Mouse (Mus musculus) cerebellum, adult (tissue): ENCODE results near the gene Phf21a.

Experiments used
- ATAC-seq: cut with Nextera tagmentation; 2 replicates; pipeline ENCODE4 v1.9.2; 2017; ENCODE audit warnings: mild to moderate bottlenecking, moderate library complexity, mixed read lengths; ENCODE audit not compliant: insufficient number of reproducible peaks, low FRiP score, low TSS enrichment

The Phf21a gene

DNA sequence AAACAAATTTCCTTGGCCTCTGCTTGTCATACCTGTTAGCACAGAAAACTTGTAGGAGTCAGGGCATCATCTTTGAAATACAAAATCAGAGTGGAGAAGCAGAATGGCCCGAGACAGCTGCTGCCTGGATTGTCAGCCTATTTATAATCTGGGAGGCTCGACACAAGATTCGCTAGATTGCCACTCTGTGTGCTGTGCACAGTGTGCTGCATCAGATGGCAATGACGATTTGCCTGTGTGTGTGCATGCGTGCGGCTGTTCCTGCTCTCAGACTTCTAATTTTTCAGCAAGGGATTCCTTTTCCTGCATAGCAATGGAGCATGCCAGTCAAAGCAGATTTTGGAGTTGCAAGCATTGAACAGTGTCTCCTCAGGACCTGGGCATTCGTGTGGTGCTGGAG lies 185.7 kb downstream of the Phf21a start:
- no peak for ATAC-seq

DNA sequence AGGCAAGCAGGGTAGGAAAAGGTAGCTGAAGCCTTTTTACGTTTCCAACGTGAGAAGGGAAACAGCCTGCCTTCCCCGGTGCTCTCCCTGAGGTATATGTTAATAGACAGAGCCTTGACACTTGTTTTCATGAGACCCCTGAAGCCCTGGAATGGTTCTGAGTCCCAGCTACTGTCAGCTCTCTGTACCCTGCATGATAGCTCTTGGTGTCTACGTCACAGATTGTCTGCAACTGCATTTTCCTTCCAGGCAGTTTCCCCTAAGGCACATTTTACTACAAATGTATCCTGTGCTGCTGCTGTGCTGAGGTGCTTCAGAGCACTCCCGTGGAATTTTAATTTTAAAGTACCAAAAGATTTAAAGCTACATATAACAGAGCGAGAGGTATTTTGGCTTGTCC lies 186.5 kb downstream of the Phf21a start:
- ATAC-seq: no peak

DNA sequence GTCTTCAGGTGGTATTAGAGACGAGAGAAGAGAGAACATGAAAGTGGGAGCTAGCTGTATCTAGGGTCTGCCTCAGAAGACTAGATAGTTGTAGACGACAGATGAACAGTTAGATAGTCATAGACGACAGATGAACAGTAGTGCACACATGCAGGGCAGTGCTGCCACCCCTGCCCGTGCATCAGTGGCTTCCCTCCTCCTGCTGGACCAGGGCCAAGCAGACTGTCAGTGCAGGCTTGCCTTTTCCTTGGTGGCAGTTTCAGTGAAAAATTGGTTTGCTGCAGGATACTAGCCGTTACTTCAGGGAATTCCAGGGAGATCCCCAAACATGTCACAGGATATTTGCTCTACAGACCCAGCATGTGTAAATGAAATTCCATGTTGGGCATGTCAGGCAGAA lies 192.7 kb downstream of the Phf21a start:
- 0 out of 2 replicates have a peak, but pooled peaks have one; percentile 45 for ATAC-seq

DNA sequence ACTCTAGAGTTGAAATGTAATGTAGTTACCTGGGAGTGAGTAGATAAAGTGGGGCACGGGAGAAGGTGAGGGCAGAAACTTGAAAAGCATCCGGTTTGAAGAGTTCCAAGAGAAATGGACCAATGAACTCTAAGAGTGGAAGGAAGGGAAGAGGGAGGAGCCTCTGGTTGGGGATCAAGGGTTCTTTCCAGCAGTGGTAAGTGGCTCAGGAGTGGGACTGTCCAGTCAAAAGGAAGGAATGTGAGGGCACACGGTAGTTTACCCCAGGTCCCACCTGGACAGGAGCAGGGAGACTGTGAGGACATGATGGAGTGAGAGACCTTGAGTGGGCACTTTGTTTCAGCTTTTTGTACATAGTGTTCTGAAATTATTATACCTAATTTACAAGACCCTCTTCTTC lies 196.4 kb downstream of the Phf21a start:
- ATAC-seq: no peak

DNA sequence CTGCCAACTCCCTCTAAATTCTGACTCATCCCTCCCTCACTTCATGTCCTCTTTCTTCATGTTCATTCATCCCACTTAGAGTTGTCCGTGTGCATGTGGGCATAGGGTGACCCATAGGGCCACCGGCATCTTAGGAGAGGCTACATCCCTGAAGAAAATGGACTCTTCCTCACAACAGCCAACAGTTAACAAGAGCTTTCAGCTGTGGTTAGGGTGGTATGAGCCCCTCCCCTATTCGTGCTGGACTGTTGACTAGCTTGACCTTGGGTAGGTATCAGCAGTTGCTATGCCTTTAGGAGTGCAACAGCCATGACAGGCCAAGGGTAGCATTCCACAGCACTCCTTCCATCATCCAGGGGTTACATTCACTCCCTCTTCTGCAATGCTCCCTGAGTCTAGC lies 198.6 kb downstream of the Phf21a start:
- ATAC-seq: no peak

DNA sequence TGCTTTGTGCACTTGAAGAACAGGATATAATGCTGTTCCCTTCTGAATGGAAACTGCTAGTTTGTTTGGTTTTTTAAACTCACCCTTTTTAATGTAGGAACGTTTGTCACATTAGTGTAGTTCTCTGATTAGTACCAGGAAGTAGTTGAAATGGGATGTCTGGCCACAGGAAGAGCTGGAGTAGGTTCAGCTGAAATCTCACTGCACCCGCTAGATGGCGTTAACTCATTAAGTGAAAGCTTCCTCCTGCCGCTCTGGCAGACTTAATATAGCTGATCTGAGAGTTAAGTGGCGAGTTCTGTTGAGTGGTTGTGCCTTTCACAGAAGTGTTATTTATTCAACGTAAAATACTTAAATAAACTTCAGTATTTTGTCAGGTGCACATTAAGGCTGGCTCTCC lies 203.5 kb downstream of the Phf21a start:
- peak; percentile 49; the same call in 1 of the 2 replicates for ATAC-seq

DNA sequence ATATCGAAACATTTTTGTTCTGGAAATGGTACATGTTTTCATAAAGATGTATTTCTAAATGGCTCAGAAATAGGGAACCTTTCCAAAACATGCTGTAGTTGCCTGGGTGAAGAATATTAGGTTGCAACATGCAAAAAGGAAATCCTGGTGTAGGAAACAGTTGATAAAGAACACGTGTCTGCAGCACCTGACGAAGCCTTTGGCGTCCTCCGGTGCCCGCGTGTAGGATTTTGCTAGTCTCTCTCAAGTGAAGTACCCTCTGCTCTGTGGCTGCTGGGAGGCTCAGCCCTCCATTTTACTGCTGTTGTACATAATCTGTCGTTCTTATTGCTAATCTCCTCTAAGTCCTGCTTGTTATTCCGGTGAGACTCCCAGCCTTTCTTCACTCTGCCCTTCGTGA lies 207.0 kb downstream of the Phf21a start:
- no peak for ATAC-seq

DNA sequence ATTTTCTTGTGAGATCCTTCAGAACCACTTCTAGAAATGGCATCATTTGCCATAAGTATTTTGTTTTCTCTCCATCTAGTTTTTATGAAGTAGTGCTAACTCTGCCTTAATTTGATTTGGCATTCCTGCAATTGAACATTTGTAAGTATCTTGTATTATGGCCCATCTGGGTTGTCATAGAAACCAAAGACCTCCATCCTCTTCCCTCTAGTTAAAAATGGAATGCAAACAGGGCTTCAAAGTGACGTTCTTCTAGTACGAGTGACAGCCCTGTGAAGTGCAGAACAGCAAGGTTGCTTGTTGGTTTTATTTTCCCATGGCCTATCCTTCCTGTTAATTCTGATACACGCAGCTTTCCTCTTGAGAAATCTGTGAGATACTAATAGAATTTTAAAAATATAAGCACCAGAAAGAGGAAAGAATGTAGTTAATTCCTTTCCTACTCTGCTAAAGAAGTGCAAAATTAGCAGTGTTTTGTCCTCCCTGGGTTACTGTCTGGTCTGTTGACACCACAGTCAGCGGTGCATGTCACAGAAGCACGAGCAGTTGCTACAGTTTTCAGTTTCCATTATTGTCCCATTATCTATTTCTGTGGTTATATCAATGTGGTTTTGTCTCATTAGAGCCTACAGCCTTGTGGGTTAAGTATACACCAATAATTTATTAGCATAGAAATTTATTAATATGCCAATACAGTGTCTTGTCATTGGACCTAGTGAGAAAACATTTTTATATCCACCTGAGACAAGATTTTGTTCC lies 209.1 kb downstream of the Phf21a start:
- no peak for ATAC-seq

DNA sequence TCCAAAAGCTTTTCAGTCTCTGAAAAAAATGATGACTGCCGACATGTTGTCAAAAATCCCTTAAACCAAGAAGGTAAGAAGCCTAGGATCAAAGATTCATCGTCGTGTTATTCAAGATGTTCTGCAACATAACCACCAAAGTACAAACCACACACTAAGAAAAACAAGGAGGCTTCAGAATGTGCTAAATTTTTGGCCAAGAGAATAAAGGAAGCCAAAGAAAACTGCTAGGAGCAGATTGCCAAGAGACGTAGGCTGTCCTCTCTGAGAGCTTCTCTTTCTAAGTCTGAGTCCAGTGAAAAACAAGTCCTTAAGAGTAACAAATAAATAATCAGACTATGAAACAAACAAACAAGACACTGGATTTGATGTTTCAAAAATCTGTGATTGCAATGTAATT lies 219.6 kb downstream of the Phf21a start:
- ATAC-seq: no peak

DNA sequence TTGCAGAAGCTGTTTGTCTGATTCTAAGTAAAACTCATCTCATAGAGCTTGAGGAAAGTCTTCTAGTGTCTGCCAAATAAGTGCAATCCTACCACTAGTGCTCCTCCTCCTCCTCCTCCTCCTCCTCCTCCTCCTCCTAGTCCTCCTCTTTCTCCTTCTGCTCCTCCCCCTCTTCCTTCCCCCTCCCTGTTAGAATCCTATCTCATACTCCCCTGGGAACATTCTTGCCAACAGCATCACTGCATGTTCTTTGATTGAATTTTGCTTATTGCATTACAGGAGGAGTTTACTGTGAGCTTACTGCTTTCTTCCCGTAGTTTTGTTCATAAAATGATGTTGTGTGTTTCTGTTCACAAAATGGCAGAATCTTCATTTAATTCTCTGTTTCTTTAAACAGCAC lies 221.1 kb downstream of the Phf21a start:
- ATAC-seq: no peak

DNA sequence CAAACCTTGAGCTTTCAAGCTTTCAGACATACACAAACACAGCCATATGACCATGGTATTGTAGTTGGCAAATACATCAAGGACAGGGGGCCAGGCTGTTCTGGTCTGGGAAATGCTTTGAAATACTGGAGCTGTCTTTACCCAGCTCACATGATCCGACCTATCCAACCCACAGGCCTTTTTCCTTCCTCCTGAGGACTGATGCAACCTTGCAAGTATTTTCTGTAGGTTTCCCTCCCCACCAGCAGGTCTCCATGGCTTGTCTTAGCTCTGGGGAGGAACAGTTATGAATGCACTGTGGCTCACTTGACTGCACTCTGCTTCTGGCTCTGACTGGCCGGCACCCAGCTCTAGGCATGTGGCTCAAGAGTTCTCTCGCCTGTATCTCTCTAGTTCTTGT lies 223.7 kb downstream of the Phf21a start:
- no peak; the same call in 1 of the 2 replicates for ATAC-seq

DNA sequence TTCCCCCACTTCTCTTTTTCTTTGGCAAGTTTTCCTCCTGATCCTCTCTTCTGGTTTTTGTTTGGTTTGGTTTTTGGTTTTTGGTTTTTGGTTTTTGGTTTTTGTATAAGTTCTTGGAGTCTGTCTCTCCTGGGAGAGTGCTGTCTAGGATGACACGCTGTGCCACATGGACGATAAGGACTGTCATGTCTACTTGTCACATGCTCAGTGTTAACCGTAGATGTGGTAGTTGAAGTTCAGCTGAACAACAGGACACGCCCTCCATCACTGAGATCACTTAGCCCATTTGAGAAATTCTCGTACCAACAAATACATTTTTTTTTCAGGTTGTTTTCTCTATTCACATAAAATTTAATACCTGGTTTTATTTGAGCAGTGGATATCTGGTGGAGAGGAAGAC lies 224.3 kb downstream of the Phf21a start:
- ATAC-seq: no peak

DNA sequence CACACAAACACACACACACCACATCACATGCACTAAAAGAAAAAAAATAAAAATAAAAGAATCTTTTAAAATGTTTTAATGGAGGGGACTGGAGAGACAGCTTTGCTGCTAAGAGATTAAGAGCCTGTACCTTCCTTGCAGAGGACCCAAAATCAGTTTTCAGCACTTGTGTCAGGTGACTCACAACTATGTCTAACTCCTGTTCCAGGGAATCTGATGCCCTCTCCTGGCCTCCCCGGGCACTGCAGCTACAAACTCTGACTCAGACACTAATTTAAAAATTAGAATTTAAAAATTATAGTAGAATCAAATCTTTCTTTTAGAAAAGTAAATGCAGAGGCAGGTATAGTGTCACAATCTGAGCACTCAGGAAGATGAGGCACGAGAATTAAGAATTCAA lies 229.8 kb downstream of the Phf21a start:
- ATAC-seq: no peak

DNA sequence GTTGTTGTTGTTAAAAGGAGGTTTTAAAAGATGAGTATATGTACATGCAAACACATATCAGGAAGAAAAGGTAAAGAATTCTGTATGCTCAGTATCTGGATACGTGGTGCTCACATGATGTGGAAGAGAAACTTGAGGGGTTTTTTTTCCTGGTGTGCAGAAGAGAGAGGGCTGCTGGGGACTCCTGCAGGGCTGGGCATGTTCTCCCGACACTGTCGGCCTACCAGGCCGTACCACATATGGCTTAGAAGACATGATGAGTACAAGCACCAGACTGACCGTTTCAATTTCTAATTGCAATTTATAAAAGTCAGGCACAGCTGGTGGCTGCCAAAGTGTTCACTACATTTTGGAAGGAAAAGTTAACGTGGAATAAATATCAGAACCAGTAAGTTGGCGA lies 232.8 kb downstream of the Phf21a start:
- no peak for ATAC-seq

DNA sequence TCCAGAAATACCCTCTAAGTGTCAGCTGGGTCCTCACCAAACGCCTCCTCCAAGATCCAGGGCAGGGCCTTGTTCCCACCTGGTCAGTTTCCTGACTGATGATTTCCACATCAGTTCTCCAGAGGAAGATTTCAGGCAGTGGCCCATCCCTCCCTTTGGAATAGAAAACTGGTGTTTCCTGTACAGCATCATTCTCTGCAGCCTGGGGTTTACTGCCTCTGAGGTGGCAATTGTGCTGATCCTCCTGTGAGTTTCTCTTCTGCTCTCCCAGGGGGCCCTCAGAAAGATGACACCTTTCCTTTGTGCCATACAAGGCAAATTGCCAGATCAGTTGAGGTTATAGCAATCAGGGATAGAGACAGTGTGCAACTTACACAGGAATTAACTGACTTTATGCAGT lies 233.3 kb downstream of the Phf21a start:
- ATAC-seq: no peak

DNA sequence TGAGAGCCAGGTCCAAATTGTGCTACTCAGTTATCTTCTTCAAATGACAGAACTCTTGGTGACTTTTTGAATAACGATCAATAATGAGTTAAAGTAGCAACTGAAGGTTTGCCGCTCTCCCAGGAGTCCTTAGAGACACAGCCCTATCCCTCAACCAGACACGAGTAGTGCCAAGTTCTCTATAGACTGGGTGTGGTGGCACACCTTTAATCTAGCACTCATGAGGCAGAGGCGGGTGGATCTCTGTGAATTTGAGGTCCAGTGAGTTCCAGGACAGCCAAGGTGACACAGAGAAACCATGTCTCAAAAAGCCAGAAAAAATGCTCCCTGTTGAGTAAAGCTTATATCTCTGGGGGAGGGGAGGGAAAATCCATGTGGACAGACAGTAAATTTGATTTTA lies 234.7 kb downstream of the Phf21a start:
- ATAC-seq: no peak

DNA sequence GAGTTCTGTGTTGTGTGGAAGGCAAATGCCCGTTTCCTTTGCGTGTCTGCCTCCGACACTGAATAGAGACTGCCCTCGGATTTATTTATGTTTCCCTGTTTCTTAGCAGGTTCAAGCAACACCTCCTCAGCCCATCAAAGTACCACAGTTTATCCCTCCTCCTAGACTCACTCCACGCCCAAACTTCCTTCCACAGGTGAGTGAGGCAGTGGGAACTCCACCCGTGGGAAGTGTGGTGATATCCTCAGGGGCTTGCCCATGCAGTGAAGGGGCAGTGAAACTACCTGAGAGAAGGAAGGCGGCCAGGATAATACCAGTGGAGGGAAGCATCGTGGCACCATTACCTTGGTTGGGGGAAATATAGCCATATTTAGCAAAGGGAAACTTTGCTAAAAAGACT lies 235.3 kb downstream of the Phf21a start:
- no peak for ATAC-seq

DNA sequence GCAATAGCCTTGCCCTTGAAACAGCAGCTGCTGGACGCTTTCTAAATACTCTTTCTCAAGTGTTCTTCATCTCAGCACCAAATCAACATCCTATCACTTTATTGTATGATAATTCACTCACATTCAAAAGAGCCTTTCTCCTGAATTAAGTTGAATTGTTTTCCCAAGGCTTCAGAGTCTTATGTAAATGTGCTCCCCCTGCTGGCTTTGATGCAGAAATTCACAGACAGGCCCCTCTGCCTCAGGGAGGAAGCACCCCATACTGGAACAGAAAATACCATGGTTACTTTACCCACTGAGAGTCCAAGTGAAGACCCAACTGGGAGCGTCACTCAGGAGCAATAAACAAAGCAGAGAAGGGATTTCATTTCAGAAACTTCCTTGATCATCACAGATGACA lies 237.9 kb downstream of the Phf21a start:
- ATAC-seq: no peak

DNA sequence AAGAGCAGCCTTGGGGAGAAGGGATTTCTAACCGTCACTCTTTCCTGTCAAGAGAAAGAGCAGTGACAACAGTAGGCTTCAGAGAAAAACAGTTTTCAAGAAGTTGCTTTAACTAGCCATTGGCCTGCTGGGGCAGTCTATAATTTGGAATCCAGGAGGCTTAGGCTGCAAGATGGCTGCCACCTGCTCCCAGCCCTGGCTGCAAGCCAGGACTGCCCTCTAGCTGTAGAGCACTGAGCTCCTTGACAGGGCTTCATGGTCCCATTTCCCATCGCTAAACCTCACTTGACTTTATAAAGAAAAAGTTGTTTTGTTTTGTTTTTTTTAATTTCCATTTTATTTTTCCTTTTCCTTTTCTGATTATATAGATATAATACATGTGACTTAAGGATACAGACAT lies 238.5 kb downstream of the Phf21a start:
- no peak for ATAC-seq

DNA sequence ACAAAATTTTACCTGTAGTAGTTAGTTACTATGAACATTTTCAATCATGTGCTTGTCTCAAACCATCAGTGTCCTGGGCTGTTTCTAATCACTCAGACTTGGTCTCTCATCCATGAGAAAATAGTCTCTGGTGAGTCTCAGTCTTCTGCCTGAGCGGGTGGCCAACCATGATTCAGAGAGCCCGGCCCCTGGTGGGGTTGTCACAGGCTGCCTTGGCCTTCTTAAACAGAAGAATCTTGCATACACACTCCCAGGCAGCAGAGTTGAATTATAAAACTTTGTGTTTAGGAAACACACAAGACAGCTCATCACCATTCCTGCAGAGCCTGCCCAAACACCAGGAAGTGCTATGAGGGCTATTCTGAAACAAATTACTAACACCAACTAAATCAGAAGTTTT lies 239.0 kb downstream of the Phf21a start:
- no peak for ATAC-seq

DNA sequence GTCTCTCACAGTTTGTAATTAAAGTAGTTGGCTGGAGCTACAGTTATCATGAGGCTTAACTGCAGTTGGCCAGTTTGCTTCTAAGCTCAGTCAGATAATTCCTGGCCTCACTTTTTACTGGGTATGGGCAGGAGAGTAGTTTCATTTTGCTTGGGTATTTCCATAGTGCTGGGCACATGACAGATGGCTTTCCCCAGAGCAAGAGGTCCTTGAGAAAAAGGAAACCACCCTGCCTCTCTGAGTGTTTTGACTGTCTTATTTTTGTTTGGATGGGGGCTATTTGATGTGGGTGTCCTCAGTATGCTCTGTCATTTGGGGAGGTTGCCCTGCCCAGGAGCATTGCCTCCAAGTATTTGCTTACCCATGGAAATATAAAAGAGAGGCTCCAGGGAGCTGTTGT lies 249.5 kb downstream of the Phf21a start:
- ATAC-seq: no peak

DNA sequence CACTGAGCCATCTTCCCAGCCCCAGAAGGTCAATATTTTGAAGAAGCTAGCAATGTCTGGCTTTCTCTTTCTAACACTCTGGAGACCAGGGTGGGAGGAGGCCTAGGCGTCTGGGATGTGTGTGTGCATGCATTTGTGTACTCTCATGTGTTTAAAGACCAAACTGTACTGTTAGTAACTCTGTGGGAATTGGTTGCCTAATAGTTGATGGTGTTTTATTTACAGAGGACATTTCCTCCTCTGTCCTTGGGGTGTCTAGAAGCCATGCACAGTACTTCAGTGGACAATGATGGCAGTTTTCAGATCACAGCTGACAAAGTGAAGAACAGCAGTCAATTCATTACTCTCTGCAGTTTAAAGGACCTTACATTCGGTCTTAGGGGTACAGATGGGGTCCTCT lies 254.3 kb downstream of the Phf21a start:
- ATAC-seq: no peak
